Mouse (Mus musculus) thymus, postnatal 4 days (tissue): Measurements from ENCODE around the gene Ppp1r3g.
A peak's percentile ranks its signal among the peaks of the same experiment; 100 is the strongest.
"Not testable (repeated sequence)": the region's sequence is repeated elsewhere in the genome, so short reads cannot be mapped to it uniquely, and the experiment has no call there.

Experiments
- DNase-seq: peaks from one replicate; pipeline ENCODE4 v3.0.0; 2021

The Ppp1r3g gene

DNA sequence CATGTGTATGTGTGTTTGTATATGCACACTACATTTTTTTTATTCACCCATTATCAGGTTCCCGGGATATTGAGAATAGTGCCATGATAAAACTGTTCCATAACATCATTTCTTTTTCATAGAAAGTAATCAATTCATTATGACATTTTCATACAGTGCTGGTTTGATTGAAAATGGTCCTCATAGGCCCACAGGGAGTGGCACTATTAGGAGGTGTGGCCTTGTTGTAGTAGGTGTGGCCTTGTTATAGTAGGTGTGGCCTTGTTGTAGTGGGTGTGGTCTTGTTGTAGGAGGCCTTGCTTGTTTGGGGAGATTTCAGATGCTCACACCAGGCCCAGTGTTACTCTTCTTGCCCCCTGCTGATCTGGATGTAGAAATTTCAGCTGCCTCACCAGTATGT, at the start of gene Ppp1r3g:
Gene Ppp1r3g, plus strand, starts transcription at position 301 of the 400 bp plus-strand sequence.
- no peak for DNase-seq

DNA sequence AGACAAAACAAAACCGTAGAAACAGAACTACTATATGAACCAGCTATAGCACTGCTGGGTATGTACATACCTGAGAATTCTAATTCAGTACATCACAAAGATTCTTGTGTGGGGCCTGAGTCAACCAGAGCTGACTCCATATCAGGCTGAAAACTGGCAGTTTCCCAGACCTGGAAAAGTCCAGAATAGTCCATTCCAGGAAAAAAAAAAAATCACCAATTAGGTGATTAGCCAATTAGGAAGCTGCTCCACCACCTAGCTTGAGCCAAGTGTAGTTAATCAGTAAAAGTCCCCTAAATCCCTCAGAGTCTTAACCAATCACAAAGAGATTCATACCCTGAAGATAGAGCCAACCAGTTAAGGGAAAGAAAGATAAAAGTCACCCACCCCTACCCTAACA, 47.2 kb upstream of the Ppp1r3g start:
- no peak for DNase-seq

DNA sequence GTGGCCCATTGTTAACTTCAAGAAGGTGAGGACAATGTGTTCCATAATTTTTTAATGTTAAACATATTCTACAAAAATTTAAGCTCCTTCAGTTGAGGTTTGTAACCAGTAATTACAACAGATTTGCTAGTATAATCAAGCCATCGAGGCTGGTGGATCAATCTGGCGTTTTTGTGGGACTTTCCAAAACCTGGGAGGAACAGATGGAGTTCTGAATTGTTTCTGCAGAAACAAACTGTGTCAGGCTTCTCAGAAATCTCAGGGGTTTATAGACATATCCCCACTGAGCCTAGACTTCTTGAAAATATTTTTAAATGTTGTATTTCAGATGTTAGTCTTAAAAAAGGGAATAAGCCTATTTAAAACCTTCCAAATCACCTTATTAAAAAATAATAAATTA, 20.6 kb upstream of the Ppp1r3g start:
- DNase-seq, result no peak

DNA sequence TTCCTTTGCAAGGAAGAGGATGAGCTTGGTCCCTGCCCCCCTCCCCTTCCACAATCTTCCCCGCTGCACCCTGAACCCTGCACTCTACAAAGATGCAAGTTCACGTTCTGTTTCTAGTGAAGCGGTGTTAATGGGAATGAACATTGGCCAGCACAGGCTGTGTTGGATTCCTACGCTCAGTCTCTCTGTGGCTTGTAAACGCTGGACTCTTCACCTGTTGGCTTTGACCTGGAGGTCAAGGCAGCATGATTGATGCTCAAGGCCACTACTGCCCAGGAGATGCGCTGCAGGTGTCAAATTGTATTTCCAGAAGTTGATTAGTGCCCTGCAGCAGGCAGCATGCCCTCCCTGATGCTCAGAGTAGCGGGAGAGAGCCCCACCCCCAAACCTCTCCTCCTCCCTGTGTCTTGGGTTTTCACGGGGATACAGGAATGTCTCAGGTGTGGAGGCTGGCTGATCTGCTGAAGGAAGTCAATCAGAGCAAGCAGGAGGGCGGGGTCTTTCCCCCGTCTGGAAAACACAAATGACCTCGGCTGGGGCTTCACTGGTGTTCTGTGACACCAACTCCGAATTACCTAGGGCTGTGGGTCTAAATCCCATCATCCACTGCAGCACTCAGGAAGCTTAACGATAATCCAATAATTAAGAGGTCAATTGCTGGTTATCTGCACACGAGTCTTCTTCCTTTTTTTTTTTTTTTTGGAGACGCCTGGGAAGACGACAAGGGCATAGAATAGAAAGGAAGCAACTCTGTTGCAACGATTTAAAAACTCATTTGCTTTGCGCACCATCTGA, 18.6 kb upstream of the Ppp1r3g start:
- no peak for DNase-seq

DNA sequence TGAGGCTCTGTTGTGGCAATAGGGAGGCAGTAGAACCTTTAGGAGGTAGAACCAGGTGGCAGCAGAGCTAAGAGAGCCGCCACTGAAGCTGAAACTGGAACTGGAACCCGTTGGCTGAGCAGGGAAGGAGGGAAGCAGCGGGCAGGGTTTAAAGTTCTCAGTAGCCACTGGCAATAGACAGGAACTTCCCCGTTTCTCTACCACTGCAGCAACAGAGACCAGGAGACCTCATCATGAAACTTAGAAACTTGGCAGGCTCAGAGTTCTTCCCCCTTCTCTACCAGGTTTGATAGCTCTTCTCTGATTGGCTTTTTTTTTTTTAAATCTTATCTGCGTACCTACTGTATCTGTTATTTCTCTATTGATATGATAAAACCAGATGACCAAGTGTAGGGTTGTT, 17.7 kb upstream of the Ppp1r3g start:
- DNase-seq, result no peak

DNA sequence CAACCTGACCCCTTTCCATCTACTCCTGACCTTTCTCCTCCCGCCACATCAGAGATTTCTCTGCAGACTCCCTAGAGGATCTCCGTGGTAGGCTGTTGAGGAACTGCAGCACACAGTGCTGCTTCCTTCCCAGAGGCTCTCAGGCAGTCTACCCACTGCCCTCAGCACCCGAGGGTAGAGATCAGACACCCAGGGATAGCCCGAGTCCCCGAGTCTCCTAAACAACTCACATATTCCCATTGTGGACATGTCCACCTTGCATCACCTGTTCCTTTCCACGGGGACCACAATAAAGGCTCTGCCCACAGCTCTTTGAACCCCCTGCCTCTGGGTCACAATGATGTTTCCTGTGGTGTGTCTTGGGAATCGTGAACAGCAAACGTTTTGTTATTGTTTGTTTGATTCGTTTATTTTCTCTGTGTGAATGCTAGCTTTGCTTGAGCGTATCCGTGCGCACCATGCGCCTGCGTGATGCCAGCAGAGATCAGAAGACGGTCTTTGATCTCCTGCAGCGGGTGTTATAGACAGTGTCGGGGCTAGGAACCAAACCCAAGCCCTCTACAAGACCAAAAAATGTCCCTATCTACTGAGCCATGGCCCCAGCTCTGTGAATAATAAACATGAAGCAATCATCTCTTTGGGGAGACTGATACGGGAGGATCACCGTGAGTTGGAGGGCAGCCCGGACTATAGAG, 11.8 kb upstream of the Ppp1r3g start:
- DNase-seq, result no peak

DNA sequence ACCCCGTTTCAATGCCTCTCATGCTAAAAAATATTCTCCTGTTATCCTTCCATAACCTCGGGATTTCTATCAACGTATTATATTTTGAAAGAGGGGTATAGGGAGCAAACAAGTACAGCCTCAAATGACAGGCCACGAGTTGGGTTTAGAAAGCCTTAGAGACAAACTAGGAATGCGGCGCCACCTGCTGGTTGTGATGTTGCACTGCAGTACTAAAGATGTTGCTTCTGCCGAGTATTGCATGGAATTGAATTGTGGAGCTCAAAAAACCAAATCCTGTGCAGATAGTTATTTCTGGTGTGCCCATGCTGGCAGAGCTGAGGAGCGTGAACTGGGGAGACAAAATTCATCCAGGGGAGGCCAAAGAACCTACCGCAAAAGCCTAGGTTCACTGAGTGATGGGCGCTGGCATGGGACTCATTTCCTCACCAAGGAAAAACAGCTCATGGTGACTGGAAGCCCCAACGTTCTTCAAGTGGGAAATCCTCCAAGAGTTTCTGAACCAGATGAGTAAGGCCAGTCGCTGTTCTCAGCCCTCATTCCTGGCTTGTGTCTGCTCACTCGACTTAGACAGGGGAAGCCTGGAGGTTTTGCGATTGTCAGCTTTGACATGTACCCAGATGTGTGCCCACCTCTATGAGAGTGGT, 11.2 kb upstream of the Ppp1r3g start:
- DNase-seq, result peak; percentile 86

DNA sequence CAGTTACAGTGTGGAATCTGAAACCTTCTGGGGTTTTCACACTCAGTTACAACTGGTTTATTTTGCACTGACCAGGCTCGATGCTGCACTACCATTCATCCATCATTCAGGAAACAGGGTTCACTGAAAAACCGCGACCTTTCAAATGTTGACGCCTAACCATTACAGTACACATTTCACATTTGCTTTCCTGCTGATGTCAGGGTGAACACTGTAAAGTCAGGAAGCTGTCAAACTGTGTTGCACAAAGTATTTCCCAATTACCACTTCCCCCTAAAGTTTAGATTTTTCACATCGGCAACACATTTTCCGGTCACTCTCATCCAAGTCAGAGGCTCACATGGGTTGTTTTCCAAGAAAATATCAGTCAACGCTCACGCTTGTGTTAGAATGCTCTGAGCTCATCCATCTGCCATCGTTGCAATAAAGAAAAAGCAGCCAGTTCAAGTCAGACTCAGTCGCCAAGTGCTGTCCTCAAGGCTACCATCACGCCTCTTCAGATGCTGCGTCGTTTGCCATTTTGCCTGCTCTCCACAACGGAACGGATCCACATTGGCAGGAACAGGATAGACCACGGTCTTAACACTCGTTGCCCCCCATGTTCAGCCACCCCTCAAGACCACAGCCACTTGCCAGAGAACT, 8.7 kb upstream of the Ppp1r3g start:
- no peak for DNase-seq

DNA sequence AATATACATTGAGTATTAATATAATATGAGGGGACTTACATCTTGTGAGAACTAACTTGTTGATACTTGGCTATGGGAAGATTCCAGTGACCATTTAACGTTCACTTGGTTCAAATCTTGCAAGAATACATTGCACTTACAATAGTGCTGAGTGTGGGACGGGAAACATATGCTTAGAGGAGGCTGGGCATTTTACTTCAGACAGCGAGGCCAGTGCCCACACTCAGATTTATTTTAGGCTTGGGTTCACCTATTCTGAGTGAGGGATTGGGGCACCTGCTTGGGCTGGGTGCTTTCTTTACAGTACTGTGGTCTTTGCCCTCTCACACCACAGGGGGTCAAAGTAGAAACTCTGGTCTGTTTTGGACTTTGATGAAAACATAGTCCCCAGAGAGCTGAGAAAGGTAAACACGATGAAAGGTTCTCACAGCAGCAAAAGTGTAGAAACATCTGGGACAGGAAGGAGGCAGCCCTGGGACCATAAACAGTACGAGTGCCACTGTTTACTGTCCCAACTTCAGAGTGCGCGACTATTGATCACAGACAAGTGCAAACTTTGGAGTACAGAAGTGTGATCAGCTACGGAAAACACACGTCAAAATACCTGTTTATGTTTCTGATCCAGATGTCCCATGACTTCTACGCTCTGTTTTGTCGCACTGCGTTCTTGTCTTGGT, 890 bp downstream of the Ppp1r3g start:
- DNase-seq, result no peak

DNA sequence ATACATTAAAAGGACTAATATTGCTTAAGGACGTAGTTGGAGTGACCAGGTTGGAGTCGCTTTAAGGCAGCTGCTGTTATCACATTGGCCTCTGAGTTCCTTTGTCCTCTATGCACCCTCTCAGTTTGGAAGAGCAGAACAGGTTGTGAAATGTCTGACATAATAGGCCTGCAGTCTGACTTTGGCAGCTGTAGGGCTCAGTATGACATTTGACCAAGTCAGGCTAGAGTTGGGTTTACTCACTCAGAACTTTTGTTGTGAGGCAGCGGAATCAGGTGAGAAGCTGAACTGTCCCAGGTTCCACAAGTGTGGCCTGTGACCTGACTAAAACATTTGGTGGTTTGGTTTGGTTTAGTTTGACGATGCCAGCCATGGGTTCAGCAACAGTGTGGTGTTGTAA, 4.9 kb downstream of the Ppp1r3g start:
- DNase-seq, result no peak

DNA sequence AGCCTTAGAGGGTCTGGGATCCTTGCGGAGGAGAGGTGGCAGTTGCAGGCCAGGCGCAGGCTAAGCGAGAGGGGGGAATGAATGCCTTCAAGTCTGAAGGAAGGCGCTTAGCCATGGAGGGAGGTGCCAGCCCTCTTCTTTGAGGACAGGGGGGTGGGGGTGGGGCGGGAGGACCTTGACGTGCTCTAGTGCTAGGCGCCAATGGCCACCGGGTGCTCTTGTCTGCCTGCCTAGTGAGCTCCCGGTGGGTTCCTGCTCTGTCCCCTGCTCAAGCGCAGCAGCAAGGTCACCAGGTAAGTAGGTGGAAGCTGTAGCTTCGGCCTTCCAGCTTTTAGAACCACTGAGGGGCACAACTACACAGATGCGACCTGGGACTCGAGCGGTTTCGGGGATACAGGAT, 9.1 kb downstream of the Ppp1r3g start:
- no peak for DNase-seq

DNA sequence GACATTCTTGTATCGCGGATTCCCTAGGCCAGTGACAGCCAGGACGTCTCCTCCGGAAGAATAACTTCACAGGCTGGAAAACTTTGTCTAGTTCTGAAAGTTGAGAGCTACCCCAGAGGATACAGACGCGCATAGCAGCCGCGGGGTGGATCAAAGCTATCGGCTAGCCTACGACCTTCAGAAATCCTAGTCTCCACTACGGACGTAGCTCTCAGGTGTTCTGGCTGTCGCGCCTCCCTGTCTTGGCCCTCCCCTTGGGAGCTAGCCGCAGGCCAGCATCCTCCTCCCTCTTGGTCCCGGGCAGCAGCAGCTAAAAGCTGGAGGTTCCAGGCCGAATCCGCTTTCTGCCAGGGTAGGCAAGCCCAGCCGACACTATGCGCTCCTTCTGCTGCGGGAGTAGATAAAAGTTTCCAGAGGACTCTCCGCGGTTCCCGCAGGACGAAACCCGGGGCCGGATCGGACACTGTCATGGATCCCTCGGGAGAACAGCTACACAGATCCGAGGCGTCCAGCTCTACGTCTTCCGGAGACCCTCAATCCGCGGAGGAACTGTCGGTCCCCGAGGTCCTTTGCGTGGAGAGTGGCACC, 9.6 kb downstream of the Ppp1r3g start:
- peak; percentile 19 for DNase-seq

DNA sequence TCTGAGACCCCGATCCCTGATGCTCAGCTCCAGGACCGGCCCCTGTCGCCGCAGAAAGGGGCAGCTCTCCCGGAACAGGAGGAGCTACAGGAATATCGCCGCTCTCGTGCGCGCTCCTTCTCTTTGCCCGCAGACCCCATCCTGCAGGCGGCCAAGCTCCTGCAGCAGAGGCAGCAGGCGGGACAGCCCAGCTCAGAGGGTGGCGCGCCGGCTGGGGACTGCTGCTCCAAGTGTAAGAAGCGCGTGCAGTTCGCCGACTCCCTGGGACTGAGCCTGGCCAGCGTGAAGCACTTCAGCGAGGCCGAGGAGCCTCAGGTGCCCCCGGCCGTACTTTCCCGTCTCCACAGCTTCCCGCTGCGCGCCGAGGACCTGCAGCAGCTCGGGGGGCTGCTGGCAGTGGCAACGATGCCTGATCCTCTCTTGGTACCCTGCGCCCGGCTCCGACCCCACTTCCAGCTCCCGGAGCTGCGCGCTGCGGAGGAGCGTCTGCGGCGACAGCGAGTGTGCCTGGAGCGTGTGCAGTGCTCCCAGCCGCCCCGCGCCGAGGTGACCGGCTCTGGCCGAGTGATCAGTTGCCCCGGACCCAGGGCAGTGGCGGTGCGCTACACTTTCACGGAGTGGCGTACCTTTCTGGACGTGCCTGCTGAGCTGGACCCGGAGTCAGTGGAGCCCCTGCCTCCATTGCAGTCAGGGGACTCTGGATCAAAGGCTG, 10.2 kb downstream of the Ppp1r3g start:
- peak; percentile 55 for DNase-seq

DNA sequence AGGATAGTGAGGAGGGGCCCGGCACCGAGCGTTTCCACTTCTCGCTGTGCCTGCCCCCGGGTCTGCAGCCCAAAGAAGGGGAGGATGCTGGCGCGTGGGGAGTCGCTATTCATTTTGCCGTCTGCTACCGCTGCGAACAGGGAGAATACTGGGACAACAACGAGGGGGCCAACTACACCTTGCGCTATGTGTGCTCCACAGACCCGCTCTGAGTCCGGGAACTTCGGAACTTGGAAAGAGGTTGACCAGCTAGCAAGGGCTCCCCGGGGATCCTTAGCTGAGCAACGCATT, 10.7 kb downstream of the Ppp1r3g start:
- peak; percentile 17 for DNase-seq

DNA sequence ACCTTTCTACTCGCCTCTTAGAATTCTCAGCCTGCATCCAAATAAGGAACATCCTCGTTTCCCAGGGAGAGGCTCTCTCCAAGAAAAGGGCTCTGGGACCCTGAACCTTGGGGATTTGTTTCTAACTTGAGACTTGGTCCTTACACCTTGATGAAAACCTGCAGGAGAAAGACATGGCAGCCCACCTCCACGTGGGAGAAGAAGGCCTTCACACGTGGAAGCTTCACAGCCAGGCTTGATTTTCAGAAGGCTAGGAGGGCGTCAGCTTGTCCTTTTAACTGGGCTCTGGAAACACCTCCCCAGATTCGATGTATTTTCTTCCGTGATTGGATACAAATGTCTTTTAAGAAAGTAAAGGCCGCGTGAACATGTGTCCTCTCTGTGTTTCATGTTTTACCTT, 11.2 kb downstream of the Ppp1r3g start:
- DNase-seq, result no peak

DNA sequence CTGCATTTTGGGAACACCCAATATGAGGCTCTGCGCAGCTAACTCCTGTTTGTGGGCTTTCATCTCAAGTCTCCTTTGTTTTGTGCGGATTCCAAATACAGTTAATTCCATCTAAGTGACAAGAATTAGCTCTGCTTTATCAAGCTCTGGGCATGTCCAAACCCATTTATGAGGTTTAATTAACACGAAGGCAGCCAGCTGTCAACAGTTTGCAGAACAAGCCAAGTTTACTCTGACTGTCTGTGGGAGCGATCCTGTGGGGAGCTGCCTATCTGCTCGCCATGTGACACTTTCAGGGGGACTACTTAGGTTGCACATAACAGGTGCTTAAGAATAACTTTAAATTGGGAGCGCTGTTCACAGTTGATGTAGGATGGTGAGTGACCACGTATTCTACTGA, 18.3 kb downstream of the Ppp1r3g start:
- no peak for DNase-seq

DNA sequence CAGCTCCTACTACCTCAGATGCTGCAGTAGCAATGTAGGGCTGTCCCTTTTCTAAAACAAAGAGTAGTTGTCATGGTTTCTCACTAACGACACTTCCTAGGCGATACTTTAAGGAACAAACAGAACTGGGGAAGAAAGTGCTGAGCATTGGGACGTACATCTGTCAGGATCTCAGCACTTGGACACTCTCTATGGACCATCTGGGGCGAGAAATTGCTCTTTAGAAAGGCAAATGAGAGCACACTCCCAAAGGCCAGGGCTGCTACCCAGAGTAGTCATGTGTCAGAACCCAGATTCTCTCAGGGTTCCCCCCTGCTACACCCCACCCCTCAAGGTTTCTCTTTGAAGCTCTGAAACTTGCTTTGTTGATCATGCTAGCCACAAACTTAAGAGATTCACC, 21.8 kb downstream of the Ppp1r3g start:
- DNase-seq, result no peak

DNA sequence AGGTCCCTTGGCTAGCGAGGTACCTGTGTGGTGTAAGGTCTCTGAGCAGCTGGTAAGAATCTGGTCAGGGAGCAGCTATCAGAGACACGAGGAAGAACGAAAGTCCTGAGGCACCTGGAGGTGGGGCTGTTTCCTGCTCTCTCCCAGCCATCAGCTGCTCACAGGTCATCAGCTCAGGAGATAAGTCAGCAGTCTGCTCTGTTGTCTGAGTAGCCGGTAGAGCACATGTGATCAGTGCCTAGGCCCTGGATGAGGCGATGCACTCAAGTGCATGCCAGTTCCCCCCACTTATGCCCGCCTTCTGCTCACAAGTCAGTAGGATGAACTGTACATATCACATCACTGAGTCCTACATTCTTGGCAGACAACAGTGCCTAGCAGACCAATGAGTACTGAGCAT, 24.3 kb downstream of the Ppp1r3g start:
- DNase-seq, result no peak

DNA sequence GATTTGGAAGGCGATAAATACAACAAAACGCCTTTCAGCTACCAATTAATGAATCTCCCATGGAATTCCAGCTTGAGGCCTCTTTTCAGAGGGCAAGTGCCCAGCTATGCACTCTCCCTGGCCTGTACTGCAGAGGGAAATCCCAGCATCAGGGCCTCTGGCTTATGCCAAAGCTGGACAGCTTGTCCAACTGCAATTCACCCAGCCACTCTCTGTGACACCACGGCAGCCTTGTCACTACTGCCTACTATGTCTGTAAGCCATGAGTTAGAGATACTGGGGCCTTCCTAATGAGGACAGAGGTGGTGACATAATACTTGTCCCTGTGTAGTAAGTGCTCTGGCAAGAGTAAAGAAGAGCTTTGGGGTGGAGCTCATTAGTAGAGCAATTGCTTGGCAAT, 30.7 kb downstream of the Ppp1r3g start:
- no peak for DNase-seq

DNA sequence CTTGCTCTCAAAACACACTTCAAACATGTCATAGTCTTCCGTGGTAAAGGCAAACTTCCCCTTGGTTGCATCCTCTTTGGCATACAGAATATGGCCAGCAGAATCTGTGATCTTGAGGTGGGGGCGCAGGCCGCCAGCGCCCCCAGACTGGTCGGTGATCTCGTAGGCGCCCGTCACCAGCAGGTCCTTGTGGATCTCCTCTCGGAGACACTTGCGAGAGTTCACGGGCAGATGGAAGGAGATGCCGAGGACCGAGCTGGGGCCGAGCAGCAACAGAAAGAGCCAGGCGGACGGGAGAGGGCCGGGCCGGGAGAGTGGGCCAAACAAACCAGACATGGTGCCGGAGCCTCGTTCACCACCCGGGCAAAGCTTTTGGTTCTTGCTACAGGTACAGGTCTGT, 32.5 kb downstream of the Ppp1r3g start:
- not testable (repeated sequence) for DNase-seq

DNA sequence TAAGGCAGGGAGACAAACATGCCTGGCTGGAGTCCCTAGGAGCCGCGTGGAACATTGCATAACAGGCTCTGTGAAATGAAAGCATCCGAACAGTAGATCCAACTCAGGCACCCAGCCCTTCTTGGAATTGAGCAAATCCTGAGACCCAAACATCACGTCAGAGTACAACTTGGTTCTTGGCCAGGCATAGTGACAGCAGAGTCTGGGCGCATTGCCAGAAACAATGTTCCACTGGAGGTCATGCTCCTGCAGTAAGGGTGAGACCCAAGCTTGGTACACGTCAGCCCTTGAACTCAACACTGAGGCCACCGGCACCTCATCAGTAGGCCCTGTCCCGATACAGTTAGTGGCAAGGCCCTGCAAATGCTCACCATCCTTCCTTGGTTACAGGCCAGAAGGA, 35.4 kb downstream of the Ppp1r3g start:
- no peak for DNase-seq

DNA sequence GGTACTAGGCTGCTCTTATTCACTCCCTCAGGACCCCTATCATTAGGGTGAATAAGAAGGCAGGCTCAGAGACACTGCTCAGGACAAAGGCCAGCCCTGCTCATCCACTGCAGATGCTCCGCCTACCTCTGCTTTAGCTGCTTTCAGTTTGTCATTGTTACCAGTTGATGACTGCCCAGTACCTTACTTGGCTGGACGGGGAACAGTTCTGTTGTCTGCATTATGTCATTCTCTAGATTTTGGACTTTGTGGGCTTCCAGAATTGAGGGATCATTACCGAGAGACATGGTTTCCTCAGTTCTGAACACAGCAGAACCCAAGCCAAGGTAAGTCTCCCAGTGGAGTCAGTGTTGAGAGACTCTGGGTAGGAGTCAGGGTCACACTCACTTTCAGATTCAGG, 36.6 kb downstream of the Ppp1r3g start:
- no peak for DNase-seq
